Mouse (Mus musculus) kidney, postnatal 10 days (tissue): Measurements from ENCODE around the gene Ccp110.

ENCODE experiments used
- DNase-seq: peaks from one replicate; pipeline ENCODE4 v3.0.0; 2021; ENCODE audit warnings: mixed read lengths

The Ccp110 gene

GRCm38 (mm10) chr7:118773027-118773426, 60.7 kb downstream of the Ccp110 start:
- no peak for DNase-seq

DNA sequence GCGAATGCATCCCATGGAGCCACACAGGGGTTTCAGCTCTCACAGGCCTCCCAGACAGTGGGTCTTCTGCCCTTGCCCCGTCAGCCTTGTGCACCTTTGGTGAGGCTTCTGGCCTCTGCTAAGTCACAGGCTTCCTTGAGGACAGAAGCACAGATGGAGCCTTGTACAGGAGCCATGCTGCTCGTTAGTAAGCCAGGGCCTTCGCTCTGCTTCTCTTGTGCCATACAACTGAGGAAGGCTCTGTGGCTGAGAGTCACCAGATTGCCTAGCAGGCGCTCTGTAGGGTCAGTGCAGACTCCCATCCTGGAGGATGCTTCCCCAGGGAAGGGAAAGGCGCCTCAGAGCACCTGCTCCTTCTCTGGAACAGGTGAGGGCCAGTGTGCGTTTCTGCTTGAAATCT, 63.6 kb downstream of the Ccp110 start:
- no peak for DNase-seq

GRCm38 (mm10) chr7:118776491-118776890, 64.1 kb downstream of the Ccp110 start:
- no peak for DNase-seq

DNA sequence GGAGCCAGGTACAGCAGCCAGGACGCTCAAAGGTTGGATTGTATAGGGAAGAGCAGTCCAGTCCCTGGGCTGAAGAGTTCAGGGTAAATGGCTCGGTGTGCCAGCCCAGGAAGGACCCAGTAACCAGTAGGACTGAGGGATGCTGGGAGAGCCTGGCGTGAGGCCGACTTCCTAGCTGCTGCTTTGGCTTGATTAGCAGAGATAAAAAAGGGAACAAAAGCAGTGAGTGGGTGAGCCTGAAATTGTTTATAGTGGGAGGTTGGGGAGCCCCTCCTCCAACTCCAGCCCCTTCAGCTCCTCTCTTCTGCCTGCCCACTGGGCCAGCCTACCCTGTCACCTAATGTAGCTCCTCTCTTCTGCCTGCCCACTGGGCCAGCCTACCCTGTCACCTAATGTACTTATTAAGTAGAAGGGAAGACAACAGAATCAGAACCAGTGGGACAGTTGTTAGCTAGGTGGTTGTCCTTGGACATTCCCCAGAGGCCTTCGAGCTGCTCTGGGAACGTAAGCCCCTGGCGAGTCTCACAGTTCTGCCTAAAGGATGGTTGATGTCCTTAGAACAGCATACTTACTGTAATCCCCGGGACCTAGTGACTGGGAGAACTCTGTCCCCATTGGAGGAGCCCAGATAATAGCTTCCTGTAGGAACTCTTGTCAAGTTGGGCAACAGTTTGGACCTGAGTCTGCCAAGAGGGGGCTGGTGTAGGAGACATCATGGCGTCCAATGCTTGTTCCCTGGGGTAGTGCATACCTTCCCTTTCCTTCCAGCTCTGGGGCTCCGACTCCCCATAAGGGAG, 65.4 kb downstream of the Ccp110 start:
- peak; percentile 41 for DNase-seq

- DNase-seq, result no peak
Observed at GRCm38 (mm10) chr7:118778561-118778960, 66.2 kb downstream of the Ccp110 start.

DNA sequence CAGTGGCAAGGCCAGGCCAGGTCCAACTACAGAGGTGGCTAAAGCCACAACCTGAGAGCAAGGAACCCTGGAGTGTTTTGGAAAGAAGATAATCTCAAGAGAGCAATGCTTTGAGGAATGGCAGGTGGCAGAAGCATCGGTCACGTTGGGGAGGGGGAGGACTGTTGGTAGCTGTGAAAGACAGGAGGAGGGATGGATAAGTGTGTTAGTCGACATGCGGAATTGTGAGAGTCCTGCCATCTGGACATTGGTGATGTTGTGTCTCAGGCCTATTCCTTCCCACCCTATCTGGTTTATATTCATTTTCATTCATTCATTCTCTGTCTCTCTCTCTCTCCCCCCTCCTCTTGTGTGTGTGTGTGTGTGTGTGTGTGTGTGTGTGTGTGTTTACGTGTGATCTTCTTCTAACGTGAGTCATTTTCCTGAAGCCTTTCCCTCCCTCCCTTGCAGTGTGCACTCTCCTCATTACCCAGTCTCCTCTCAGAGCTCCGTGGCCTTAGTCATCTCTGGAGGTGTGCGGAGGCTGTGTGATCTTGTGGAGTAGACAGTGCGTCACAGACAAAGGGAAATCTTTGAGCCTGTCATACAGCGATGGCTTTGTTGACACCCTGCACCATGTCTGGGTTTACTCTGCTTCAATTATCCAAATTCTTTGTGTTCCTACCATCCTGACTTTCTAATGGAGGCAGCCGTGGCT, 71.1 kb downstream of the Ccp110 start:
- no peak for DNase-seq

GRCm38 (mm10) chr7:118786091-118786490, 73.7 kb downstream of the Ccp110 start:
- DNase-seq, result no peak
